ENCODE assay signal across 13 mouse cellular contexts in genomic region chr12:111436640-111437039, GRCm38 (mm10). TPM values are rescaled to one million over a fixed set of nuclear protein-coding genes. Genes with fewer than 3 reads are reported as not detected.
DNase-seq lines count a peak whose midpoint lies in the region; ATAC-seq and TF ChIP-seq lines count a peak whose summit lies in the region.
"Had no signal": no experiment of that assay in that cellular context is flagged by ENCODE, and none has a peak within 500 bp of the region (broad histone marks: within the 10 kb centered on the region; RNA-seq: fewer than 3 reads in every experiment).

No protein-coding gene starts in this region.

- no peaks in the 10 kb centered on the region; the same call in 1 of the 2 replicates for H3K4me1 ChIP-seq in lung, postnatal 0 days (ENCODE audit: insufficient read depth, low read depth, low read length)
- H3K4me1 ChIP-seq in stomach, postnatal 0 days (replicated peaks; ENCODE audit: control insufficient read depth, insufficient read depth) = 0 out of 2 replicates have a peak, but pooled peaks cover 3% of the 10 kb centered on the region

- no peak for TF ChIP-seq CTCF in lung, postnatal 0 days (IDR thresholded peaks at IDR 0.05)
- no peak for TF ChIP-seq CTCF in stomach, postnatal 0 days (IDR thresholded peaks at IDR 0.05; ENCODE audit: low read depth)

- no peak overlapping the region for H3K4me2 ChIP-seq in lung, postnatal 0 days (replicated peaks; ENCODE audit: low read depth, low read length)
- H3K4me2 ChIP-seq in stomach, postnatal 0 days (replicated peaks; ENCODE audit: low read depth) = no peak overlapping the region

- WGBS in lung, postnatal 0 days = 39% methylated on average over 8 of the region's 8 CpGs
- WGBS in stomach, postnatal 0 days = 58% methylated on average over 8 of the region's 8 CpGs

- DNase-seq in frontal cortex, adult 2 months (ENCODE audit: extremely low spot score in 1 of 2, low spot score in 1 of 2) = peak; percentile 31 to 58
- no peak for DNase-seq in frontal cortex, postnatal 10 days (ENCODE audit: low spot score in 2 of 2)
- peak; percentile 43 to 50 for DNase-seq in right cerebral cortex, adult 2 months (ENCODE audit: low spot score in 2 of 2)
- no peak for DNase-seq in right cerebral cortex, postnatal 4 days
- peak; percentile 92 for DNase-seq in lung, postnatal 0 days (ENCODE audit: low spot score)
- no peak for DNase-seq in stomach, postnatal 0 days (ENCODE audit: low spot score)
- DNase-seq in B cell, adult 2 months = no peak
- DNase-seq: cerebellum, adult 11 months; gastrocnemius, postnatal 14 days had no signal

- no peaks in the 10 kb centered on the region for H3K9me3 ChIP-seq in lung, postnatal 0 days (ENCODE audit: low read length)
- no peaks in the 10 kb centered on the region for H3K9me3 ChIP-seq in stomach, postnatal 0 days (ENCODE audit: control insufficient read depth, low read length)

- ATAC-seq in lung, postnatal 0 days = peak; percentile 79
- ATAC-seq in stomach, postnatal 0 days (ENCODE audit: low FRiP score, low TSS enrichment) = no peak
- no peak for ATAC-seq in inflammation-experienced regulatory T-cells, adult 6 months
- ATAC-seq: hindbrain, embryonic 16.5 days had no signal

- no peak overlapping the region for H3K4me3 ChIP-seq in lung, postnatal 0 days (ENCODE audit: low read depth, low read length)
- H3K4me3 ChIP-seq in stomach, postnatal 0 days (ENCODE audit: low read depth, low read length) = no peak overlapping the region
- H3K4me3 ChIP-seq: layer of hippocampus, adult 2 months had no signal

- H3K36me3 ChIP-seq in lung, postnatal 0 days (ENCODE audit: insufficient read depth, low read length) = no peaks in the 10 kb centered on the region
- no peaks in the 10 kb centered on the region for H3K36me3 ChIP-seq in stomach, postnatal 0 days (ENCODE audit: control insufficient read depth, insufficient read depth, low read length)

- H3K27ac ChIP-seq in lung, postnatal 0 days (ENCODE audit: low read length) = peak overlapping the region; percentile 68
- H3K27ac ChIP-seq in stomach, postnatal 0 days (replicated peaks) = peak overlapping the region; percentile 65
- H3K27ac ChIP-seq: layer of hippocampus, adult 2 months had no signal

- H3K9ac ChIP-seq in lung, postnatal 0 days (replicated peaks; ENCODE audit: low read depth) = no peak overlapping the region
- no peak overlapping the region for H3K9ac ChIP-seq in stomach, postnatal 0 days (ENCODE audit: low read length)

- 0 out of 2 replicates have a peak, but pooled peaks have one; percentile 5 for TF ChIP-seq EP300 in lung, postnatal 0 days (IDR thresholded peaks at IDR 0.05)
- no peak for TF ChIP-seq EP300 in stomach, postnatal 0 days (optimal IDR thresholded peaks at IDR 0.05)

- H3K27me3 ChIP-seq in lung, postnatal 0 days (replicated peaks; ENCODE audit: insufficient read depth, low read length) = no peaks in the 10 kb centered on the region
- H3K27me3 ChIP-seq in stomach, postnatal 0 days (ENCODE audit: control insufficient read depth, insufficient read depth, low read length) = no peaks in the 10 kb centered on the region

RNA-seq across cellular contexts. Expression of gene Tnfaip2, which starts 5.6 kb away (rescaled TPM):
- 1.0 and 1.5 TPM in 2 replicates for polyA plus RNA-seq in frontal cortex, adult 2 months (2012; rRNA removed)
- polyA plus RNA-seq in lung, postnatal 0 days (2015; fragmentation: Nextera tagmentation; extraction: Ambion mirVana) = 17.0 and 26.3 TPM in 2 replicates
- 14.5 and 15.6 TPM in 2 replicates for polyA plus RNA-seq in stomach, postnatal 0 days (2015; fragmentation: Nextera tagmentation; extraction: Ambion mirVana)
- not detected for polyA plus RNA-seq in inflammation-experienced regulatory T-cells, adult 6 months (2017; shearing (Covaris generic))
- polyA plus RNA-seq: neural tube, embryonic 14.5 days had no signal

RNA-seq across cellular contexts. Expression of gene Exoc3l4, which starts 19.8 kb away (rescaled TPM):
- 3.8 and 4.8 TPM in 2 replicates for polyA plus RNA-seq in frontal cortex, adult 2 months (2012; rRNA removed)
- polyA plus RNA-seq in lung, postnatal 0 days (2015; fragmentation: Nextera tagmentation; extraction: Ambion mirVana) = 21.3 and 24.4 TPM in 2 replicates
- 7.3 and 8.6 TPM in 2 replicates for polyA plus RNA-seq in stomach, postnatal 0 days (2015; fragmentation: Nextera tagmentation; extraction: Ambion mirVana)
- not detected for polyA plus RNA-seq in inflammation-experienced regulatory T-cells, adult 6 months (2017; shearing (Covaris generic))

RNA-seq across cellular contexts. Expression of gene Lbhd2, which starts 30.0 kb away (rescaled TPM):
- polyA plus RNA-seq in frontal cortex, adult 2 months (2012; rRNA removed) = 23.2 and 24.5 TPM in 2 replicates
- 0.37 and 1.1 TPM in 2 replicates for polyA plus RNA-seq in lung, postnatal 0 days (2015; fragmentation: Nextera tagmentation; extraction: Ambion mirVana)
- 2.2 TPM in 2 replicates for polyA plus RNA-seq in stomach, postnatal 0 days (2015; fragmentation: Nextera tagmentation; extraction: Ambion mirVana)
- 1 to 10 TPM in 1 of 3 experiments, not detected in 2; 3.5 TPM for polyA plus RNA-seq in inflammation-experienced regulatory T-cells, adult 6 months (2017; shearing (Covaris generic))

RNA-seq across cellular contexts. Expression of gene Gm266, which starts 49.0 kb away (rescaled TPM):
- polyA plus RNA-seq in frontal cortex, adult 2 months (2012; rRNA removed) = 6.4 and 7.4 TPM in 2 replicates
- polyA plus RNA-seq in lung, postnatal 0 days (2015; fragmentation: Nextera tagmentation; extraction: Ambion mirVana) = 1.9 and 2.7 TPM in 2 replicates
- polyA plus RNA-seq in stomach, postnatal 0 days (2015; fragmentation: Nextera tagmentation; extraction: Ambion mirVana) = 12.5 and 14.4 TPM in 2 replicates
- not detected for polyA plus RNA-seq in inflammation-experienced regulatory T-cells, adult 6 months (2017; shearing (Covaris generic))

RNA-seq across cellular contexts. Expression of gene Cdc42bpb, which starts 59.1 kb away (rescaled TPM):
- polyA plus RNA-seq in frontal cortex, adult 2 months (2012; rRNA removed) = 175 and 184 TPM in 2 replicates
- 29.0 and 32.5 TPM in 2 replicates for polyA plus RNA-seq in lung, postnatal 0 days (2015; fragmentation: Nextera tagmentation; extraction: Ambion mirVana)
- polyA plus RNA-seq in stomach, postnatal 0 days (2015; fragmentation: Nextera tagmentation; extraction: Ambion mirVana) = 18.6 and 18.7 TPM in 2 replicates
- 1 to 10 TPM in 1 of 3 experiments, under 1 TPM in 2; 0.19 to 1.3 (median 0.67) TPM for polyA plus RNA-seq in inflammation-experienced regulatory T-cells, adult 6 months (2017; shearing (Covaris generic))

Comparison
In these comparisons a context has a peak if more than half of its experiments do, and no peak if none do; other contexts are left out.
1. DNase-seq: peak in frontal cortex, adult 2 months (2 of 2), right cerebral cortex, adult 2 months (2 of 2) and lung, postnatal 0 days (single experiment); none in frontal cortex, postnatal 10 days (0 of 2), right cerebral cortex, postnatal 4 days (single experiment), stomach, postnatal 0 days (single experiment) and B cell, adult 2 months (0 of 2).